Mouse (Mus musculus) hindbrain, embryonic 14.5 days (tissue): ENCODE measurements around the gene Tectb. TPM values are rescaled to one million over a fixed set of nuclear protein-coding genes. Genes with fewer than 3 reads are reported as not detected.

ENCODE experiments used
- ATAC-seq: fragments of 200-750 bp; cut with Nextera tagmentation; 2 replicates; pipeline ENCODE4 v1.8.0; 2017; ENCODE audit warnings: moderate number of reproducible peaks, mild to moderate bottlenecking, moderate TSS enrichment, moderate library complexity; ENCODE audit not compliant: low FRiP score
- DNase-seq: peaks from one replicate; pipeline ENCODE4 v3.0.0-alpha.2; 2015; ENCODE audit warnings: low spot score
- H3K27ac ChIP-seq: fragments of 300-500 bp; sonication (generic); 2 replicates; pipeline ENCODE4 v1.5.1; 2014; ENCODE audit warnings: mild to moderate bottlenecking, moderate library complexity
- H3K27me3 ChIP-seq: fragments of 300-500 bp; sonication (generic); 2 replicates; pipeline ENCODE4 v1.6.1; 2014; ENCODE audit warnings: mild to moderate bottlenecking, low read length, mixed read lengths; ENCODE audit not compliant: control insufficient read depth, insufficient read depth
- H3K36me3 ChIP-seq: fragments of 300-500 bp; sonication (generic); replicated peaks from 2 replicates; pipeline ENCODE4 v1.6.1; 2014; ENCODE audit not compliant: control insufficient read depth, insufficient read depth
- H3K4me1 ChIP-seq: fragments of 300-500 bp; sonication (generic); replicated peaks from 2 replicates; pipeline ENCODE4 v1.6.1; 2014; ENCODE audit warnings: antibody characterized with exemption, low read length, mixed read lengths; ENCODE audit not compliant: control insufficient read depth, insufficient read depth
- H3K4me2 ChIP-seq: fragments of 300-500 bp; sonication (generic); replicated peaks from 2 replicates; pipeline ENCODE4 v1.6.1; 2014; ENCODE audit warnings: mild to moderate bottlenecking, moderate library complexity
- H3K4me3 ChIP-seq: fragments of 300-500 bp; sonication (generic); replicated peaks from 2 replicates; pipeline ENCODE4 v1.5.1; 2014; ENCODE audit warnings: mild to moderate bottlenecking, low read length
- H3K9ac ChIP-seq: fragments of 300-500 bp; sonication (generic); 2 replicates; pipeline ENCODE4 v1.6.1; 2014
- H3K9me3 ChIP-seq: fragments of 300-500 bp; sonication (generic); 2 replicates; pipeline ENCODE4 v1.6.1; 2016; ENCODE audit warnings: low read length; ENCODE audit not compliant: control insufficient read depth
- WGBS: fragments of 180-500 bp; shearing (Covaris S2); extraction: QIAGEN DNeasy Blood & Tissue Kit; methylation state at CpG from one replicate; pipeline ENCODE4 v1.1.7; 2014; 5-methylcytosine and 5-hydroxymethylcytosine counted together
- polyA plus RNA-seq: library from polyadenylated mRNA; unstranded; fragments of >200 nt; fragmentation: Nextera tagmentation; extraction: Ambion mirVana; gene quantifications from 2 replicates; pipeline ENCODE4 v1.2.1, GENCODE M21; 2014

Gene Tectb
- polyA plus RNA-seq, 1 experiment from 2014 or later: 0.37 TPM

GRCm38 (mm10) chr19:55211698-55212097 lies 31.2 kb downstream of the Tectb start:
- H3K4me1 ChIP-seq: no peaks in the 10 kb centered on the region
- H3K9ac ChIP-seq: no peak overlapping the region
- H3K27ac ChIP-seq: no peak overlapping the region
- H3K27me3 ChIP-seq: no peaks in the 10 kb centered on the region
- no peak overlapping the region for H3K4me2 ChIP-seq
- no peaks in the 10 kb centered on the region for H3K9me3 ChIP-seq
- no peak overlapping the region for H3K4me3 ChIP-seq
- DNase-seq (no peak), ATAC-seq (no peak; the same call in 1 of the 2 replicates)
- no peaks in the 10 kb centered on the region for H3K36me3 ChIP-seq
- WGBS: 87% methylated on average over 1 of the region's 1 CpGs

GRCm38 (mm10) chr19:55213617-55214340 lies 33.2 kb downstream of the Tectb start:
- Histone ChIP-seq H3K4me1 (no peaks in the 10 kb centered on the region), H3K4me2 (no peak overlapping the region), H3K4me3 (no peak overlapping the region), H3K9me3 (no peaks in the 10 kb centered on the region), H3K36me3 (no peaks in the 10 kb centered on the region), H3K27me3 (no peaks in the 10 kb centered on the region), H3K27ac (no peak overlapping the region), H3K9ac (no peak overlapping the region)
- no peak for ATAC-seq
- 85% methylated on average over 12 of the region's 12 CpGs for WGBS
- DNase-seq: no peak

GRCm38 (mm10) chr19:55216876-55217275 lies 36.3 kb downstream of the Tectb start:
- ATAC-seq (no peak), DNase-seq (no peak)
- Histone ChIP-seq H3K9ac (no peak overlapping the region), H3K4me2 (no peak overlapping the region), H3K4me1 (no peaks in the 10 kb centered on the region), H3K9me3 (no peaks in the 10 kb centered on the region), H3K36me3 (no peaks in the 10 kb centered on the region), H3K27me3 (no peaks in the 10 kb centered on the region), H3K27ac (no peak overlapping the region), H3K4me3 (no peak overlapping the region)
- WGBS: 88% methylated on average over 4 of the region's 4 CpGs

GRCm38 (mm10) chr19:55217365-55217764 lies 36.8 kb downstream of the Tectb start:
- ATAC-seq: no peak
- H3K4me3 ChIP-seq: no peak overlapping the region
- no peaks in the 10 kb centered on the region for H3K27me3 ChIP-seq
- no peak overlapping the region for H3K9ac ChIP-seq
- WGBS: 85% methylated on average over 9 of the region's 9 CpGs
- no peak overlapping the region for H3K4me2 ChIP-seq
- no peak for DNase-seq
- H3K36me3 ChIP-seq: no peaks in the 10 kb centered on the region
- H3K4me1 ChIP-seq: no peaks in the 10 kb centered on the region
- no peaks in the 10 kb centered on the region for H3K9me3 ChIP-seq
- no peak overlapping the region for H3K27ac ChIP-seq

- DNase-seq (peak; percentile 96), ATAC-seq (peak; percentile 84)
- H3K9ac ChIP-seq: peak overlapping the region; percentile 38
- no peaks in the 10 kb centered on the region for H3K4me1 ChIP-seq
- H3K27ac ChIP-seq: no peak overlapping the region
- no peaks in the 10 kb centered on the region for H3K9me3 ChIP-seq
- H3K36me3 ChIP-seq: no peaks in the 10 kb centered on the region
- H3K27me3 ChIP-seq: no peaks in the 10 kb centered on the region
- WGBS: 4% methylated on average over 20 of the region's 20 CpGs
- H3K4me3 ChIP-seq: peak overlapping the region; percentile 26
- peak overlapping the region; percentile 57 for H3K4me2 ChIP-seq
These were observed 37.7 kb downstream of the Tectb start for GRCm38 (mm10) chr19:55218192-55218739.

GRCm38 (mm10) chr19:55218741-55219221 lies 38.2 kb downstream of the Tectb start:
- Histone ChIP-seq H3K4me1 (no peaks in the 10 kb centered on the region), H3K9me3 (no peaks in the 10 kb centered on the region), H3K27me3 (no peaks in the 10 kb centered on the region), H3K27ac (no peak overlapping the region), H3K4me3 (peak overlapping the region; percentile 26), H3K36me3 (no peaks in the 10 kb centered on the region), H3K9ac (no peak overlapping the region), H3K4me2 (peak overlapping the region; percentile 57)
- 23% methylated on average over 12 of the region's 12 CpGs for WGBS
- ATAC-seq (no peak; the same call in 1 of the 2 replicates), DNase-seq (no peak)

- DNase-seq (no peak), ATAC-seq (no peak)
- no peaks in the 10 kb centered on the region for H3K9me3 ChIP-seq
- no peak overlapping the region for H3K9ac ChIP-seq
- H3K36me3 ChIP-seq: no peaks in the 10 kb centered on the region
- no peaks in the 10 kb centered on the region for H3K4me1 ChIP-seq
- H3K27ac ChIP-seq: no peak overlapping the region
- H3K27me3 ChIP-seq: no peaks in the 10 kb centered on the region
- WGBS: 82% methylated on average over 8 of the region's 8 CpGs
- no peak overlapping the region for H3K4me2 ChIP-seq
- no peak overlapping the region for H3K4me3 ChIP-seq
These were observed 38.8 kb downstream of the Tectb start for GRCm38 (mm10) chr19:55219359-55219758.

- DNase-seq (no peak), ATAC-seq (no peak)
- Histone ChIP-seq H3K27me3 (no peaks in the 10 kb centered on the region), H3K9ac (no peak overlapping the region), H3K36me3 (no peaks in the 10 kb centered on the region), H3K9me3 (no peaks in the 10 kb centered on the region), H3K4me3 (no peak overlapping the region), H3K27ac (no peak overlapping the region), H3K4me1 (no peaks in the 10 kb centered on the region), H3K4me2 (no peak overlapping the region)
- WGBS: 90% methylated on average over 6 of the region's 6 CpGs
These were observed 40.7 kb downstream of the Tectb start for GRCm38 (mm10) chr19:55221208-55221607.

GRCm38 (mm10) chr19:55222268-55222667 lies 41.7 kb downstream of the Tectb start:
- ATAC-seq (no peak), DNase-seq (no peak)
- H3K9me3 ChIP-seq: no peaks in the 10 kb centered on the region
- WGBS: 95% methylated on average over 9 of the region's 9 CpGs
- no peaks in the 10 kb centered on the region for H3K27me3 ChIP-seq
- no peak overlapping the region for H3K4me3 ChIP-seq
- no peak overlapping the region for H3K4me2 ChIP-seq
- no peak overlapping the region for H3K27ac ChIP-seq
- H3K36me3 ChIP-seq: no peaks in the 10 kb centered on the region
- no peaks in the 10 kb centered on the region for H3K4me1 ChIP-seq
- no peak overlapping the region for H3K9ac ChIP-seq
